Mouse (Mus musculus): ENCODE results near the gene Sox5.

DNA sequence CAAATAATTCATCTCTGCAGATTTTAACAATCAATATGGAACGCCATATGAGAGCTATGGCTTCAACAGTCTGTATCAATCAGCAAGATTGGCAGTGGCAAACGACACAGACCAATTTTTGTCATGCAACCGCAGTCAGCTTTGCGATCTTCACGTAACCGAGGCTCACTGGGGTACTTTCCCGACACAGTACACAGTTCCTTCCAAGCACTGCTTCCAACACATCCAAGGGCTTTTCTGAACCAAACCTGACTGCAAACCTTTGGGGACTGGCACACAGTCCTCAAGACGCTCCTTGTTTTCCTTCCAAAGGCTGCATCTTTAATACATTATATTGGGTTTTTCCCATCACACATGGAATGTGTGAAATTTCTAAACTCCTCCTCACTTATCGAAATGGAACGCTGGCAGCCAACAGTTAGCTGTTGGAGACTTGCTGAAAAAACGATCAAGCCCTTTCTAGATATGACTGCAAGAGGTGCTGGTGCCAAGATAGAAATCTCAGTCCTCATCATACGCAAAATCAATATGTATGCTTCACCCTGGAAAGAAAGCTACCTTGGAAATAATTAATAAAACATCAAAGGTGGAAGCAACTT, 474.1 kb downstream of the Sox5 start:
- TF ChIP-seq EP300 (IDR thresholded peaks at IDR 0.05; ENCODE audit: low read depth), result no peak
- no peak for TF ChIP-seq CTCF (IDR thresholded peaks at IDR 0.05; ENCODE audit: low read depth)

Data from liver, embryonic 14.5 days (tissue).